Mouse (Mus musculus) ES-Bruce4 (cell line): ENCODE measurements at regions not wholly inside any gene's neighbourhood (a gene's known extent, or its start where the extent isn't known, plus 50 kb on each side); places are given as distances from the start of the nearest gene placed in this dataset.

Source experiments
- CTCF ChIP-seq: IDR thresholded peaks from one replicate; pipeline ENCODE4 v1.8.1; 2011; ENCODE audit warnings: low read depth, low read length
- EP300 ChIP-seq: IDR thresholded peaks from 2 replicates; pipeline ENCODE4 v1.6.1; 2011; ENCODE audit warnings: low read depth, low read length; ENCODE audit not compliant: insufficient read depth
- POLR2A ChIP-seq: IDR thresholded peaks from one replicate; pipeline ENCODE4 v1.8.1; 2011; ENCODE audit warnings: low read length; ENCODE audit not compliant: insufficient read depth

DNA sequence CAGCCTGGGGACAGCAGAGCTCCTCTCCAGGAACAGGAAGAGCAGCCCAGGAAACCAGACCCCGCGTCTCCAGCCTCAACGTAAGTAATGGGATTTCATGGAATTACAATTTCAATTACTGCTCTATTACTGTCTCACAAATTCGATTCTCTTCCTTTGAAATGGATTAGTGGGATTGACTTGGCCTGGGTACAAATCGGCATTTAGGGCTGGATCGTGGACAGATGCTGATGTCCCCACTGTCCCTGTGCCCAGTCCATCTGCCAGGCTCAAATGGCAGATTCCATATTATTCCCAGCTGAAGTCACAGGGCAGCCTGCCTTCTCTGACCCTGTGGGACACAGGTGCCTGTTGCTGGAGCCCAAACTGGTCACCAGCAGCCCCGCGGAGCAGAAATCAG is 136.0 kb upstream of the Sfswap start:
- TF ChIP-seq POLR2A (no peak), CTCF (no peak), EP300 (no peak)
